Mouse (Mus musculus): ENCODE measurements around the gene Ubap2l.

Ubap2l gene

DNA sequence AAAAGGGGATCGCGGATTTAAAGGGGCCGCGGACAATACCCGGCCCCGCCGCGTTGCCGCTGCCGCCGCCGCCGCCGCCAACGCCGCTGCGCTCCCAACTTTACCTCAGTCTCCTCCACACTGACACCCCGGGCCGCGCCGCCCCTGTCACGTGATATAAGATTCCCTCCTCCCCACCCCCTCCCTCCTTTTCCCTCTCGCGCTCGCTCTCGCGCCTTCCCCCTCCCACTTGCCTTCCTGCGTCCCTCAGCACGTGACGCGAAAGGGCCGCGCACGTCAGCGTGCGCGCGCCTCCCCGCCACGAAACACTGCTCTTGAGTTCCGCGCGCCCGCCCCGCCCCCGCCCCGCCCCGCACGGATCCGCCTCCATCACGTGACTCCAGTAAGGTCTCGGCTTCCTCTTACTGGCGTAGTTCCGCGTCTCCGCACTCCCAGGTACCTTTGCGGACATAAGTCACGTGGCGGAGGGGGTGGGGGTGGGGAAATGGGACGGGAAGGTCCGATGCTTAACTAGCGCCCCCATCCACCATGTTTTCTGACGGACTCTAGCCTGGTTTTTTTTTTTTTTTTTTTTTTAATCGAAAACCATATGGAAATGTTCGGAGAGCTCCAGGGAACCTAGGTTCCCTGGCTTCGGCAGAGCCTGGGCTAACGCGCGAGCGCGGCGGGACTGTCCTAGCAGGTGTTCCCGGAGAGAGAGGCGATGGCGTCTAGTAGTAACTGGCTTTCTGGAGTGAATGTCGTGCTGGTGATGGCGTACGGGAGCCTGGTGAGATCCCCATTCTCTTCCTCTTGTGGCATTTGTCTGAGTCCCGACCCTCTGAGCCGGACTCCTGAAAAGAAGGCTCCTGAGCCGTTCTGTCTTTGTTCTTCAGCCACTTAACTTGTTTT, at the start of gene Ubap2l:
Ubap2l (minus strand) TSS at position 278 of the 891 bp plus-strand sequence.
- CTCF ChIA-PET: interaction anchor here (0.6 to 1.0 kb wide), 5 partner anchors 12 to 996 kb away, joined by 3 to 4 read pairs (median 3); partner anchors contain the start of gene Hax1 (in 1 of the 4)

DNA sequence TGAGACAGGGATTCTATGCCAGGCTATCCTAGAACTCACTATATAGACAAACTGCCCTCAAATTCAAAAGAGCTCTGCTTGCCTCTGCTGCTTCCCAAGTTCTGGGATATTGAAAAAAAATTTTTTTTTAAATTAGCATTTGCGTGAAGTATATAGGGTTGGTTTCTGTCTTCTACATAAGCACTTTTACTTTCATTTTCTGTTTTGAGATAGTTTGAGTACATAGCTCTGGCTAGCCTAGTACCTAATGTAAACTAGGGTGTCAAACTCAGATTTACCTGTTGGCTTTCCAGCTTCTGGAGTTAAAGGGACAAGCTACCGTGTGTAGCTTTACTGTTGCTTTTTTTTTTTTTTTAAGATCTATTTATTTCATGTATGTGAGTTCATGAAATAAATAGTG, 49.2 kb upstream of the Ubap2l start:
- CTCF ChIA-PET: interaction anchor here in 3 of 4 experiments (0.5 to 3.0 kb wide), 5 partner anchors 13 to 371 kb away, joined by 3 to 14 read pairs (median 3); partner anchors contain the start of gene Tpm3 (in 1 of the 3)
- POLR2A ChIA-PET: interaction anchor here (0.6 to 16.5 kb wide), 25 partner anchors 8 to 1016 kb away, joined by 3 to 282 read pairs (median 5); partner anchors contain the start of gene 4933434E20Rik (in 1 of the 4)

More for the DNA sequence above, at the start of gene Ubap2l:
- POLR2A ChIA-PET: interaction anchor here (0.6 to 5.0 kb wide), 31 partner anchors 10 to 1645 kb away, joined by 3 to 45 read pairs (median 5); partner anchors contain the start of genes Hax1 (in 2 of the 4), Atp8b2 (in 1 of the 4), Gatad2b (in 1 of the 4) and Rab13 (in 1 of the 4)

GRCm38 (mm10) chr3:90101010-90101409, 48.6 kb upstream of the Ubap2l start:
- POLR2A ChIA-PET: interaction anchor here (0.5 to 16.5 kb wide), 15 partner anchors 8 to 193 kb away, joined by 3 to 282 read pairs (median 7); no protein-coding TSS in a partner anchor
- CTCF ChIA-PET: interaction anchor here in 1 of 4 experiments (3.0 kb wide), 1 partner anchor 14 kb away, joined by 14 read pairs; no protein-coding TSS in a partner anchor

GRCm38 (mm10) chr3:90097928-90098327, 45.5 kb upstream of the Ubap2l start:
- ChIA-PET CTCF (interaction anchor here in 3 of 4 experiments (0.6 to 1.4 kb wide), 4 partner anchors 14 to 34 kb away, joined by 3 to 8 read pairs (median 4); no protein-coding TSS in a partner anchor), POLR2A (interaction anchor here (0.6 to 16.5 kb wide), 23 partner anchors 10 to 648 kb away, joined by 3 to 400 read pairs (median 4); partner anchors contain the start of genes Rab13 (in 2 of the 4) and Rps27 (in 2 of the 4))

DNA sequence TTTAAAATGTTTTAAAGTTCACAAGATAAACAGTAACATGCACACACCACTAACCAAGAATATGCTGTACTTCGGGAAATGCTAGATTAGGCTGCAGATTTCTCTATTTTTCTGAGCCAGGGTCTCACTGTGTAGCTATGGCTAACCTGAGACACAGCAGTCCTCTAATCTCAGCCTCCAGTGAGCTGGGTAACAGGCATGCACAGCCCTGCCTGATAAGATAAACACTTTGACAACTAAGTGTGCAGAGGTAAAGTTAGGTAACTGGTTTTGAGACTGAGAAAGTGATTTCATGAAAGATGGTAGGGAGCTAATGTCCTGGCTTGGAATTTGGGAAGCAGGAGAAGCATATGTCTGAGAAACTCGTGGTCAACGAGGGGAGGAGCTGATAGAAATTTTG, 42.0 kb upstream of the Ubap2l start:
- ChIA-PET POLR2A (interaction anchor here (0.5 to 16.5 kb wide), 24 partner anchors 8 to 658 kb away, joined by 3 to 400 read pairs (median 5); partner anchors contain the start of genes Nup210l (in 2 of the 4), Creb3l4 (in 1 of the 4) and Pbxip1 (in 1 of the 4)), CTCF (interaction anchor here in 3 of 4 experiments (0.6 to 1.2 kb wide), 4 partner anchors 20 to 52 kb away, joined by 3 to 4 read pairs (median 4); no protein-coding TSS in a partner anchor)

- POLR2A ChIA-PET: interaction anchor here (0.6 to 16.5 kb wide), 15 partner anchors 8 to 123 kb away, joined by 3 to 400 read pairs (median 5); partner anchors contain the start of genes Hax1 (in 1 of the 4), Nup210l (in 1 of the 4), Rab13 (in 1 of the 4) and Rps27 (in 1 of the 4)
- CTCF ChIA-PET: interaction anchor here in 2 of 4 experiments (1.0 to 1.4 kb wide), 3 partner anchors 13 to 46 kb away, joined by 3 to 4 read pairs (median 3); partner anchors contain the start of gene Nup210l (in 1 of the 2)
These were observed 38.5 kb upstream of the Ubap2l start for GRCm38 (mm10) chr3:90090892-90091291.

DNA sequence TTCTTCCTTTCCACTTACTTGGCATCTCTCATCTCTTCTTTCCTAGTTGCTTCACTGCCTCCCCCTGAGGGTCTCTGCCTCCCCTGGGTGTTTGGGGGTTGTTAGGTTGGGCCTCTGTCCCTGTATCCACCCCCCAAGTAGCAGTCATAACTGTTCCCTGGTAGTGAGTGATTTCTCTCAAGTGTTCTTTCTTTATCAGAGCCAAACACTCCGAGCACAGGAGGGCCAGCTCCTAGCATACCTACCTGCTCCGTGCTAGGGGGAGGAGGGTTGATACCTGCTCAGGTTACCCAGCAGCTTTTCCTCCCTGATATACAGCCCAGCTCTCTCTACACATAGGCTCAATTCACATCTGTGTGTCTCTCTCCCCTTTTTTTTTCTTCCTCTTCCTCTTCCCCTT, 36.2 kb upstream of the Ubap2l start:
- ChIA-PET POLR2A (interaction anchor here in 3 of 4 experiments (1.3 to 15.3 kb wide), 10 partner anchors 5 to 424 kb away, joined by 4 to 400 read pairs (median 7); partner anchors contain the start of genes Hax1 (in 2 of the 3), Nup210l (in 2 of the 3) and Ubap2l (in 1 of the 3)), CTCF (interaction anchor here in 2 of 4 experiments (0.7 to 1.4 kb wide), 2 partner anchors 11 to 12 kb away, joined by 3 to 5 read pairs; no protein-coding TSS in a partner anchor)

DNA sequence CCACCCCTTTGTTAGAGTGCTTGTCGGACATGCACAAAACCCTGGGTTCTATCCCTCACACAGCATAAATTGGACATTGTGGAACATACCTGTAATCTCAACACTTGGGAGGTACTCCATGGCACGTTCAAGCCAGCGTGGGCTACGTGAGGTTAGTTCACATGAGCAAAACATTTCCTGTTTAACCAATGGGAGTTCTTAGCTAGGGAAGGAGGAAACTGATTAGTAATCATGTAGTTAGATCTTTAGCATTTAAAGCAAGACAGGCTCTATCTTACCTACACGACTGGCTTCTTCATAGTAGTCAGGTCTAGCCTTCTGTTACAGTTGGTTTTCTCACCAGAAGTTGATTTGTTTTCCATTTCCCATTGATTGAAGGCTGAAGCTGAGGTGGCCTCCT, 33.6 kb upstream of the Ubap2l start:
- POLR2A ChIA-PET: interaction anchor here in 3 of 4 experiments (0.7 to 15.3 kb wide), 15 partner anchors 7 to 126 kb away, joined by 3 to 400 read pairs (median 4); partner anchors contain the start of gene Nup210l (in 2 of the 3)
- CTCF ChIA-PET: interaction anchor here in 2 of 4 experiments (0.6 to 0.8 kb wide), 3 partner anchors 28 to 357 kb away, joined by 3 to 4 read pairs (median 3); no protein-coding TSS in a partner anchor

- CTCF ChIA-PET: interaction anchor here in 3 of 4 experiments (0.6 to 1.1 kb wide), 7 partner anchors 21 to 349 kb away, joined by 3 to 4 read pairs (median 3); no protein-coding TSS in a partner anchor
These were observed 32.9 kb upstream of the Ubap2l start for GRCm38 (mm10) chr3:90085281-90085680.

GRCm38 (mm10) chr3:90084790-90085189, 32.4 kb upstream of the Ubap2l start:
- ChIA-PET POLR2A (interaction anchor here (0.5 to 15.3 kb wide), 16 partner anchors 8 to 164 kb away, joined by 3 to 400 read pairs (median 4); partner anchors contain the start of genes Nup210l (in 2 of the 4), Hax1 (in 1 of the 4), Slc39a1 (in 1 of the 4) and Tpm3 (in 1 of the 4)), CTCF (interaction anchor here in 2 of 4 experiments (0.6 to 1.1 kb wide), 5 partner anchors 29 to 350 kb away, joined by 3 to 4 read pairs (median 3); no protein-coding TSS in a partner anchor)

More at GRCm38 (mm10) chr3:90085281-90085680, 32.9 kb upstream of the Ubap2l start:
- POLR2A ChIA-PET: interaction anchor here in 3 of 4 experiments (0.5 to 15.3 kb wide), 20 partner anchors 8 to 163 kb away, joined by 3 to 400 read pairs (median 4); partner anchors contain the start of genes Nup210l (in 2 of the 3), Hax1 (in 1 of the 3), Slc39a1 (in 1 of the 3) and Tpm3 (in 1 of the 3)

GRCm38 (mm10) chr3:90083698-90084324, 31.4 kb upstream of the Ubap2l start:
- CTCF ChIA-PET: interaction anchor here in 2 of 4 experiments (0.6 to 1.4 kb wide), 5 partner anchors 19 to 136 kb away, joined by 3 read pairs; no protein-coding TSS in a partner anchor
- POLR2A ChIA-PET: interaction anchor here (0.7 to 15.3 kb wide), 18 partner anchors 9 to 164 kb away, joined by 3 to 400 read pairs (median 3); partner anchors contain the start of genes 4933434E20Rik (in 3 of the 4), Nup210l (in 2 of the 4), Hax1 (in 1 of the 4) and Slc39a1 (in 1 of the 4)

DNA sequence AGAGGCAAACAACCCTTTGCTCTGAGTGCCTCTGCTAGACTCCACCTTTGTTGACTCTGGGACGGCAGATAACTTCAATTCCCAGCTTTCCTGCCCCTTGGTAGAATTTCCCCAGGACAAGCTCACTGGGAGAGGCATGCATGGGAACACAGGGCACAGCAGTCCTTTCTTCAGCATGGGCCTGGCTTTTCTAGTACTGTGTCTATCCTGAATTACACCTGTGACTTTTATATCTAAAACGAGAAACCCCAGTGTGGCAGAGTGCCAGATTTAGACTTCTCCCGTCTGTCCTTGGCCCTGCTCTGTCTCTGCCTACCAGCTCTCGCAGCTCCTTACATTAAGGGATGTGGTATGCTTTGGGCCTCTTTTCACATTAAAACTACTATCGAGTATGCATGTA, 30.6 kb upstream of the Ubap2l start:
- CTCF ChIA-PET: interaction anchor here in 3 of 4 experiments (0.6 to 1.4 kb wide), 3 partner anchors 38 to 705 kb away, joined by 3 to 5 read pairs (median 3); no protein-coding TSS in a partner anchor
- POLR2A ChIA-PET: interaction anchor here (0.5 to 15.3 kb wide), 15 partner anchors 10 to 513 kb away, joined by 3 to 400 read pairs (median 5); partner anchors contain the start of genes 4933434E20Rik (in 2 of the 4), Nup210l (in 2 of the 4), Hax1 (in 1 of the 4) and Ubap2l (in 1 of the 4)

- ChIA-PET CTCF (interaction anchor here in 3 of 4 experiments (0.6 to 0.9 kb wide), 4 partner anchors 17 to 1529 kb away, joined by 3 to 4 read pairs (median 4); partner anchors contain the start of gene Lamtor2 (in 1 of the 3)), POLR2A (interaction anchor here (0.6 to 15.3 kb wide), 40 partner anchors 10 to 1315 kb away, joined by 3 to 400 read pairs (median 4); partner anchors contain the start of genes Hax1 (in 3 of the 4), Nup210l (in 2 of the 4), 4933434E20Rik (in 1 of the 4) and Gatad2b (in 1 of the 4))
These were observed 29.2 kb upstream of the Ubap2l start for GRCm38 (mm10) chr3:90081365-90082240.

GRCm38 (mm10) chr3:90080498-90080863, 28.1 kb upstream of the Ubap2l start:
- ChIA-PET POLR2A (interaction anchor here (0.6 to 15.3 kb wide), 67 partner anchors 8 to 1805 kb away, joined by 3 to 400 read pairs (median 5); partner anchors contain the start of genes Hax1 (in 3 of the 4), Nup210l (in 3 of the 4), 4933434E20Rik (in 2 of the 4) and Gatad2b (in 2 of the 4)), CTCF (interaction anchor here in 2 of 4 experiments (0.6 to 3.7 kb wide), 8 partner anchors 13 to 578 kb away, joined by 3 to 21 read pairs (median 4); partner anchors contain the start of genes Atp8b2 (in 1 of the 2) and Hax1 (in 1 of the 2))
